Mouse (Mus musculus): ENCODE measurements around the gene BC048507. TPM values are rescaled to one million over a fixed set of nuclear protein-coding genes. Genes with fewer than 3 reads are reported as not detected.

BC048507 gene
- polyA plus RNA-seq, 1 experiment from 2014 or later: not detected

- no peak for TF ChIP-seq CTCF (IDR thresholded peaks at IDR 0.05)
- no peak for TF ChIP-seq EP300 (IDR thresholded peaks at IDR 0.05)
- no peak overlapping the region for H3K9ac ChIP-seq (replicated peaks; ENCODE audit: low read depth)
- H3K4me1 ChIP-seq (ENCODE audit: insufficient read depth, low read depth, low read length): no peaks in the 10 kb centered on the region
- ATAC-seq (no peak), DNase-seq (ENCODE audit: low spot score) (no peak)
- no peak overlapping the region for H3K27ac ChIP-seq (ENCODE audit: low read length)
- 0 out of 2 replicates have a peak, but pooled peaks cover 5% of the 10 kb centered on the region for H3K9me3 ChIP-seq (ENCODE audit: low read length)
- WGBS: 46% methylated on average over 5 of the region's 5 CpGs
- H3K4me2 ChIP-seq (replicated peaks; ENCODE audit: low read depth, low read length): no peak overlapping the region
- H3K36me3 ChIP-seq (ENCODE audit: insufficient read depth, low read length): no peaks in the 10 kb centered on the region
- H3K4me3 ChIP-seq (ENCODE audit: low read depth, low read length): no peak overlapping the region
- H3K27me3 ChIP-seq (replicated peaks; ENCODE audit: insufficient read depth, low read length): no peaks in the 10 kb centered on the region
These were observed 46.6 kb downstream of the BC048507 start for GRCm38 (mm10) chr13:67909759-67910158.

Other genes starting within 250 kb of the BC048507 start
- not detected in 2 replicates for gene Gm49345, start 225.6 kb upstream of the BC048507 start, polyA plus RNA-seq (2015; fragmentation: Nextera tagmentation; extraction: Ambion mirVana)
- gene Zfp729a, start 225.5 kb upstream of the BC048507 start, polyA plus RNA-seq (2015; fragmentation: Nextera tagmentation; extraction: Ambion mirVana): 1.9 and 2.4 TPM in 2 replicates
- gene Zfp738, start 176.3 kb upstream of the BC048507 start, polyA plus RNA-seq (2015; fragmentation: Nextera tagmentation; extraction: Ambion mirVana): 5.8 and 8.1 TPM in 2 replicates
- 2.3 and 2.7 TPM in 2 replicates for gene Zfp65, start 134.2 kb upstream of the BC048507 start, polyA plus RNA-seq (2015; fragmentation: Nextera tagmentation; extraction: Ambion mirVana)
- gene Zfp85, start 108.1 kb upstream of the BC048507 start, polyA plus RNA-seq (2015; fragmentation: Nextera tagmentation; extraction: Ambion mirVana): 4.2 and 4.8 TPM in 2 replicates
- 0.75 and 0.93 TPM in 2 replicates for gene Zfp493, start 83.6 kb upstream of the BC048507 start, polyA plus RNA-seq (2015; fragmentation: Nextera tagmentation; extraction: Ambion mirVana)
- 4.1 and 4.9 TPM in 2 replicates for gene Zfp273, start 49.6 kb upstream of the BC048507 start, polyA plus RNA-seq (2015; fragmentation: Nextera tagmentation; extraction: Ambion mirVana)
- gene Gm10037, start 32.2 kb upstream of the BC048507 start, polyA plus RNA-seq (2015; fragmentation: Nextera tagmentation; extraction: Ambion mirVana): 2.7 and 3.7 TPM in 2 replicates